Mouse (Mus musculus) left cerebral cortex, adult 8-10 months (tissue): Measurements from ENCODE around the gene Dnajb12. TPM values are rescaled to one million over a fixed set of nuclear protein-coding genes. Genes with fewer than 3 reads are reported as not detected.
"Not testable (repeated sequence)": the region's sequence is repeated elsewhere in the genome, so short reads cannot be mapped to it uniquely, and the experiment has no call there.

Experiments used
- DNase-seq, 2 experiments: peaks; one replicate each; pipeline ENCODE4 v3.0.0; 2022; ENCODE audit warnings: low spot score in 2 of 2
- total RNA-seq, 4 experiments: library from RNA; stranded (reverse); gene quantifications; 2 replicates each; pipeline ENCODE4 v1.2.4; 2022

Dnajb12 gene
- total RNA-seq, 4 experiments from 2014 or later = 50.8 to 56.3 (median 54.1) TPM

- DNase-seq = no peak
These were observed 9.3 kb upstream of the Dnajb12 start for GRCm38 (mm10) chr10:59870038-59870437.

DNA sequence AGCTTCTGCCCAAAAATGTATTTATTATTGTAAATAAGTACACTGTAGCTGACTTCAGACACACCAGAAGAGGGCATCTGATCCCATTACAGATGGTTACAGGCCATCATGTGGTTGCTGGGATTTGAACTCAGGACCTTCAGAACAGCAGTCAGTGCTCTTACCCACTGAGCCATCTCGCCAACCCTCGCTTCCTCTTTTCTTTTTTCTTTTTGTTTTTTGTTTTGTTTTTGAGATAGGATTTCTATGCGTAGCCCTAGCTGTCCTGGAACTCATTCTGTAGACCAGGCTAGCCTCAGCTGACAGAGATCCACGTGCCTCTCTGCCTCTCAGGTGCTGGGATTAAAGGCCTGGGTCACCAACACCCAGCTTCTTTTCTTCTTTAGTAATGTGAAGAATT is 6.7 kb upstream of the Dnajb12 start:
- DNase-seq = not testable (repeated sequence)

GRCm38 (mm10) chr10:59873206-59873605 is 6.2 kb upstream of the Dnajb12 start:
- no peak for DNase-seq

GRCm38 (mm10) chr10:59873613-59874012 is 5.7 kb upstream of the Dnajb12 start:
- no peak for DNase-seq

DNA sequence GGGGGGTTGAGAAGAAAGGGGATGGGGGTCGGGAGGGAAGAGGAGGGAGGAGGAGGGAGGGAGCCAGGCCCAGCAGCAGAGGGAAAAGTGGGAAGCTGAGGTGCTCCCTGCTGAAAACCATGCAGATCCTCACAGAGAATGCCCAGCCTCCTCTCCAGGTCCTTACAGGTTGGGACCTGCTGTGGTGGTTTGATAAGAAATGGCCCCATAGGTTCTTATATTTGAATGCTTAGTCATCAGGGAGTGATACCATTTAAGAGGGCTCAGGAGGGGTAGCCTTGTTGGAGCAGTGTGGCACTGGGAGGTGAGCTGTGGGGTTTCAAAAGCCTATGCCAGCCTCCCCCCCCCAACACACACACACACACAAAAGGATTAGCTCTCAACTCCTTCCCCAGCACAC is 4.0 kb upstream of the Dnajb12 start:
- DNase-seq = no peak

DNA sequence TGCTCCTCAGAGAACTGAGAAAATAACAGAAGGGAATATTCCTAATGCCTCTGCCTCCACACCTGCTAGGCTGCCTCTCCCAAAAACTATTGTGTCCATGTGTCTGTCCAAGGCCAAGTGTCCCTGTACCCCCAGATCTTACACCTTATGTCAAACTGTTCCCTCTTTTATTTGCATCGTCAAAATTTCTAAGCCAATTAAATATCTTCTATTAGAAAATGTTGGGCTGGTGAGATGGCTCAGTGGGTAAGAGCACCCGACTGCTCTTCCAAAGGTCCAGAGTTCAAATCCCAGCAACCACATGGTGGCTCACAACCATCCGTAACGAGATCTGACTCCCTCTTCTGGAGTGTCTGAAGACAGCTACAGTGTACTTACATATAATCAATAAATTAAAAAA is 2.7 kb upstream of the Dnajb12 start:
- DNase-seq = not testable (repeated sequence)

- no peak for DNase-seq
These were observed 1.8 kb upstream of the Dnajb12 start for GRCm38 (mm10) chr10:59877421-59878117.

GRCm38 (mm10) chr10:59878823-59879222 is 533 bp upstream of the Dnajb12 start:
- DNase-seq = no peak

- no peak for DNase-seq
These were observed 652 bp downstream of the Dnajb12 start for GRCm38 (mm10) chr10:59880029-59880386.

- no peak for DNase-seq
These were observed 1.5 kb downstream of the Dnajb12 start for GRCm38 (mm10) chr10:59880837-59881236.

DNA sequence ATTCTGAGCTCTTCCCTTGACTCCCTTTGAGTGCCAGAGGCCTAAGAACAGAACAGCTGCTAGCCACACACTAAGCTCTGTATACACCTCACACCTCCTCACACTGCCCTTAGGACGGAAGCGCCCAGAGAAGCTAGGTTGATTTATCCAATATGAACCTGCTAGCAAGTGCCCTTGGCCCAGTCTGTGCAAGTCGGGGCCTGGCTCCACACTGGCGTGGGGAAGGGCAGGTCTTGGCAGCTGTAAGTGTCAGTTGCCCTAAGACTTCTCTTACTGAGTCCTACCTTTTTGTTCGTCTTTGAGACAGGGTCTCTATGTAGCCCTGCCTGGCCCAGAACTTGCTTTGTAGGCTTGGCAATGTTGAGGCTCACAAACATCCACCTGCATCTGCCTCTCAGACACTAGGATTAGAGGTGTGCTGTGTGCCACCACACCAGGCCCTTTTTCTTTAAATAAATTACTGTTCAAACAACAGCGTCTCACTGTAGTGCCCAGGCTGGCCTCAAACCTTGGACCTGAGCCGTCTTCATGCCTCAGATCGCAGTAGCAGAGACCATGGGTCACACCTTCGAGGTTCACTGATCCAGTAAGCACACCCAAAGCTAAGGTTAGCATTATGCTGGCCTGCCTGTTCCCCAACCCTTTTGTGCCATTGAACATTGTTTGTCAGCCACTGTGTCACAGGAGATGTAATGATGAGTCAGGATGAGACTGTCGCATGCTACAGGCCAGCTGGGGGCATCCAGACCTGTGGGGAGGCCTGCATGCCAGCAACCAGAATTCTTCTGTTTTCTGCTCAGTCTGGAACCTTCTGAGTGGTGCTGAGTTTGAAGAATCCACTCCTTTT is 5.2 kb downstream of the Dnajb12 start:
- no peak for DNase-seq

DNA sequence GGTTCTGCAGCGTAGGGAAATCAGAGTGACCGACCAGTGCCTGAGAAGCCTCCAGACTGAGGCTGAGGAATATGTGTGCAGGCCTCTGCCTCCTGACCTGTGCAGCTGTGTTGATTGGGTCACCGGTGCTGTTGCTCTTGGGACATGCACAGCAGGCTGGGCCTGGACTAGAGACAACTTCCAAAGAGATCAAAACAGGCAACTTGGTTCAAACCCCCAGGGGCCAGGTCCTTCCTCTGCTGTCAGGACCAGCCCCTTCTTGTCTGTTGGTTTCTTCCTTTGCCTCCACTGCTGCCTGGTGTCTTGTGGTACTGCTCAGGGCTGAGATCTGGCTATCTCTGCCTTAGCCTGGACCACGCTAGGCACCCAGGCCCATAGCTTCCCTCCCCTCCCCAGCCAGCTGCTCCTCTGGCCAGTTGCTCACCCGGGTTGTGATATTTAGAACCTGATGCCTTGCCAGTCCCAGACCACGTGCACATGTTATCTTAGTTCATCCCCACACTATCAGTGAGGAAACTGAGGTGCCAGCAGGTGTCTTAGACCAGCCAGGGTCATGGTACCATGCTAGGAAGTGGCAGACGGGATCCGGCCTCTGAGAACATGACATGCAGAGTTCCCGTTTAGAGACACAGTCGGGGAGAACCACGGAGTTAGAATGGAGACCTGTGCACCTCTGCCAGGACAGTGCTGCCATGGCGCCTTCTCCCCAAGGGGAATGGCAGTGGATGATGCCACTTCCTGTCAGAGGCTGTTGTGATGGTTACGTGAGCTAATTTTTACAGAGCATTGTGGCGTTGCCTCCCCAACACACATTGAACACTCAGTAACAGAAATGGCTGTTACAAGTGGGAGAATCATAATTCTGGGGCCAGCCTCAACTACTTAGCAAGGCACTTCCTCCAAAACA is 6.1 kb downstream of the Dnajb12 start:
- no peak for DNase-seq

DNA sequence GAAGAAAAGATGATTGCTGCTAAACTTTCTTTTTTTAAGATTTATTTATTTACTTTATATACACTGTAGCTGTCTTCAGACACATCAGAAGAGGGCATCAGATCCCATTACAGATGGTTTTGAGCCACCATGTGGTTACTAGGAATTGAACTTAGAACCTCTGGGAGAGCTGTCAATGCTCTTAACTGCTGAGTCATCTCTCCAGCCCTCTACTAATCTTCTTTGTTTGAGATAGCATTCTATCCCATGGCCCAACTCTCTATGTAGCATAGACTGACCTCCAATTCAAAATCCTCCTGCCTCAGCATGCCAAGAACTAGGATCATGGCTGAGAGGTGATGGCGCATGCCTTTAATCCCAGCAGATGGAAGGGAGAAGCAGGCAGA is 6.7 kb downstream of the Dnajb12 start:
- DNase-seq = no peak

GRCm38 (mm10) chr10:59887432-59887831 is 8.1 kb downstream of the Dnajb12 start:
- no peak for DNase-seq

DNA sequence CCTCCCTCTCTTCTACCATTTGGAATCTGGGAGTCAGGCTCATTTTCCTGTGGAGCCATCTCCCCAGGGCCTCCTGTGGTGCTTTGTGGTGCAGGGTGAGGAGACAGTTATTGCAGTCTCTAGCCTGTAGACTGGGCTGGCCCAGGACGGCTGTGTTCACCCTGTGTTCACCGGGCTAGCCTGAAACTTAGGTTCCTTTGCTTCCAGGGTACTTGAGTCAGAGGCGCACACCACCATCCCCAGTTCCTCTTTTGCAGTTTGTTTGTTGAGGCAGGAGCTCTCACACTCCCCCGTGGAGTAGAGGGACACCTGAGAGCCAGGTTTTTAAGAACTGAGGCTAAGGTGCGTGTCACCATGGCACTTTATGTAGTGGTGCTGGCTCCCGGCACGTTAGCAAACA is 10.0 kb downstream of the Dnajb12 start:
- DNase-seq = no peak

GRCm38 (mm10) chr10:59889953-59890751 is 10.8 kb downstream of the Dnajb12 start:
- no peak for DNase-seq

GRCm38 (mm10) chr10:59892977-59893376 is 13.6 kb downstream of the Dnajb12 start:
- peak in 1 of 2 experiments; percentile 72 for DNase-seq

DNA sequence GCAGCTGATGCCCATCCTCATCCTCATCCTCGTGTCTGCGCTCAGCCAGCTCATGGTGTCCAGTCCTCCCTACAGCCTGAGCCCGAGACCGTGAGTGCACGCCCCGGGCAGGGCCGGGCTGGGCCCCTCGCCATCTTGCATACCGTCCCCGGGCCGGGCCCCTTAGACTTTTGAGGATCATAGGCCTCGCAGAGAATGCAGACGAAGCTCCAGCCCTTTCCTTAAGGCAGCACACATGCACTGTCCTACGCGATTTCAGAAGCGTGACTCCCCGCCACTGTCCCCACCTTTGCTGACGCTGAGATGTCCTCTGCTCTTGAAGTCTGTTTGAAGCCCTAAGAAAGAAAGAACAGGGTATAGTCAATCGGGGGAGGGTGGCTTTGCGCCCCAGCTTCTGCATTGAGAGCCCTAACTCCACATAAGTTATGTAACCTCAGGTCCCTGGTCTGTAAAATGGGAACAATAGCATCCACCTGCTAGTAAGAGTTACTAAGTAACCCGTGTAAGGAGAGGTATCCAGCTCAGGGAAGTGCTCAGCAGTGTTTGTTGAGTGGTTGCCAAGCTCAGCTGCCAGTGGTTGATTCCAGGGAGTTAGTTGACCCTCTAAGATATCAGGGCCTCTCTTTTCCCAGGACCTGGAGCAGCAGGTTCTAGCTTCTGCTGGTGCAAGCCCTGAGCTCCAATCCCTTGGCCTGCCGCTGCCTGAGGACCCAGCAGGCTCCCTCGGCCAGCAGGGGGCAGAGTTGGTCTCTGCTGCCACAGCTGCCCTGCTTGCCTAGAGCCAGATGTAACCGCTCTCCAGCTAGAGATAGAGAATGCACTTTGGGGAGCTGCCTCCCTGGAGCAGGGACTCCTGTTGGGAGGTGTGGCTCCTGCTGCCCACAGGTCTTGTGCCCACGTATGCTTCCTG is 15.2 kb downstream of the Dnajb12 start:
- peak; percentile 65 to 75 for DNase-seq

GRCm38 (mm10) chr10:59895460-59896186 is 16.3 kb downstream of the Dnajb12 start:
- no peak for DNase-seq
